Comparison of ENCODE assay signal across 13 mouse cellular contexts in genomic region chr17:51358362-51358739, GRCm38 (mm10).
A peak's percentile ranks its signal among the peaks of the same experiment; 100 is the strongest.
DNase-seq lines count a peak whose midpoint lies in the region; ATAC-seq and TF ChIP-seq lines count a peak whose summit lies in the region.
"Had no signal": no experiment of that assay in that cellular context is flagged by ENCODE, and none has a peak within 500 bp of the region (broad histone marks: within the 10 kb centered on the region; RNA-seq: fewer than 3 reads in every experiment).

No protein-coding gene starts in this region.

- intact Hi-C loops in left cerebral cortex, adult 2 months (cut with DNase I): no loop called here

- H3K36me3 ChIP-seq in stomach, embryonic 15.5 days: no peaks in the 10 kb centered on the region
- no peaks in the 10 kb centered on the region for H3K36me3 ChIP-seq in stomach, postnatal 0 days (ENCODE audit: control insufficient read depth, insufficient read depth, low read length)
- no peaks in the 10 kb centered on the region for H3K36me3 ChIP-seq in stomach, embryonic 16.5 days (ENCODE audit: control insufficient read depth, insufficient read depth, low read length)
- H3K36me3 ChIP-seq: limb, embryonic 15.5 days had no signal

- ATAC-seq in stomach, embryonic 15.5 days (ENCODE audit: insufficient read depth, low FRiP score, low read depth): peak; percentile 70; the same call in 1 of the 2 replicates
- ATAC-seq in stomach, postnatal 0 days (ENCODE audit: low FRiP score, low TSS enrichment): no peak
- peak; percentile 72 for ATAC-seq in megakaryocyte progenitor cell, adult 5-6 weeks (replicated peaks; ENCODE audit: poor library complexity)
- ATAC-seq in stomach, embryonic 16.5 days (ENCODE audit: insufficient read depth, low FRiP score): peak; percentile 60; the same call in 1 of the 2 replicates

- DNase-seq in adrenal gland, postnatal 36 days: peak; percentile 2 to 13
- DNase-seq in adrenal gland, adult 8-10 months: no peak
- DNase-seq in stomach, postnatal 0 days (ENCODE audit: low spot score): no peak
- no peak for DNase-seq in right cerebral cortex, postnatal 25 days
- DNase-seq in left cerebral cortex, adult 2 months (ENCODE audit: extremely low spot score in 1 of 2, low spot score in 2 of 2): no peak
- DNase-seq: adrenal gland, adult 2 months; gastrocnemius, adult 2 months; layer of hippocampus, adult 9-11 months; thymus, adult 18-20 months had no signal

- no peak overlapping the region for H3K9ac ChIP-seq in stomach, embryonic 15.5 days
- no peak overlapping the region for H3K9ac ChIP-seq in stomach, postnatal 0 days (ENCODE audit: low read length)
- H3K9ac ChIP-seq in stomach, embryonic 16.5 days (ENCODE audit: low read length): no peak overlapping the region
- H3K9ac ChIP-seq: limb, embryonic 15.5 days had no signal

- H3K4me2 ChIP-seq in stomach, embryonic 15.5 days: no peak overlapping the region
- H3K4me2 ChIP-seq in stomach, postnatal 0 days (replicated peaks; ENCODE audit: low read depth): no peak overlapping the region
- no peak overlapping the region for H3K4me2 ChIP-seq in stomach, embryonic 16.5 days (ENCODE audit: low read depth, low read length)
- H3K4me2 ChIP-seq: limb, embryonic 15.5 days had no signal

- no peaks in the 10 kb centered on the region for H3K27me3 ChIP-seq in stomach, embryonic 15.5 days (replicated peaks)
- no peaks in the 10 kb centered on the region for H3K27me3 ChIP-seq in stomach, postnatal 0 days (ENCODE audit: control insufficient read depth, insufficient read depth, low read length)
- no peaks in the 10 kb centered on the region for H3K27me3 ChIP-seq in stomach, embryonic 16.5 days (ENCODE audit: control insufficient read depth, insufficient read depth, low read length)
- H3K27me3 ChIP-seq: limb, embryonic 15.5 days had no signal

- no peak overlapping the region for H3K27ac ChIP-seq in stomach, embryonic 15.5 days
- H3K27ac ChIP-seq in stomach, postnatal 0 days (replicated peaks): no peak overlapping the region
- H3K27ac ChIP-seq in stomach, embryonic 16.5 days (ENCODE audit: low read length): no peak overlapping the region
- no peak overlapping the region for H3K27ac ChIP-seq in left cerebral cortex, adult 2 months
- H3K27ac ChIP-seq: gastrocnemius, adult 2 months; limb, embryonic 15.5 days had no signal

- 16% methylated on average over 4 of the region's 4 CpGs for WGBS in stomach, embryonic 15.5 days
- WGBS in stomach, postnatal 0 days: 23% methylated on average over 4 of the region's 4 CpGs
- 20% methylated on average over 4 of the region's 4 CpGs for whole genome bisulfite sequencing in stomach, embryonic 16.5 days

- H3K4me1 ChIP-seq in stomach, embryonic 15.5 days: no peaks in the 10 kb centered on the region
- no peaks in the 10 kb centered on the region for H3K4me1 ChIP-seq in stomach, postnatal 0 days (replicated peaks; ENCODE audit: control insufficient read depth, insufficient read depth)
- H3K4me1 ChIP-seq in stomach, embryonic 16.5 days (ENCODE audit: control insufficient read depth, insufficient read depth, low read length): no peaks in the 10 kb centered on the region
- H3K4me1 ChIP-seq: limb, embryonic 15.5 days had no signal

- no peak overlapping the region for H3K4me3 ChIP-seq in stomach, embryonic 15.5 days (replicated peaks)
- no peak overlapping the region for H3K4me3 ChIP-seq in stomach, postnatal 0 days (ENCODE audit: low read depth, low read length)
- H3K4me3 ChIP-seq in stomach, embryonic 16.5 days (replicated peaks; ENCODE audit: low read length): no peak overlapping the region
- H3K4me3 ChIP-seq in left cerebral cortex, adult 2 months: no peak overlapping the region
- H3K4me3 ChIP-seq: gastrocnemius, adult 2 months; limb, embryonic 15.5 days had no signal

- no peak for TF ChIP-seq EP300 in stomach, postnatal 0 days (optimal IDR thresholded peaks at IDR 0.05)

- TF ChIP-seq CTCF in stomach, postnatal 0 days (IDR thresholded peaks at IDR 0.05; ENCODE audit: low read depth): no peak
- no peak for TF ChIP-seq CTCF in left cerebral cortex, adult 2 months (IDR thresholded peaks at IDR 0.05)

- H3K9me3 ChIP-seq in stomach, embryonic 15.5 days: no peaks in the 10 kb centered on the region
- H3K9me3 ChIP-seq in stomach, postnatal 0 days (ENCODE audit: control insufficient read depth, low read length): no peaks in the 10 kb centered on the region
- no peaks in the 10 kb centered on the region for H3K9me3 ChIP-seq in stomach, embryonic 16.5 days (replicated peaks; ENCODE audit: control insufficient read depth, low read length)
- H3K9me3 ChIP-seq: limb, embryonic 15.5 days had no signal

Comparison
In these comparisons a context has a peak if more than half of its experiments do, and no peak if none do; other contexts are left out.
1. DNase-seq: peak in adrenal gland, postnatal 36 days (2 of 2); none in adrenal gland, adult 8-10 months (single experiment), stomach, postnatal 0 days (single experiment), right cerebral cortex, postnatal 25 days (single experiment) and left cerebral cortex, adult 2 months (0 of 2).